Mouse (Mus musculus) midbrain, embryonic 11.5 days (tissue): ENCODE results near the gene Gm21738. TPM values are rescaled to one million over a fixed set of nuclear protein-coding genes. Genes with fewer than 3 reads are reported as not detected.
"Not testable (repeated sequence)": the region's sequence is repeated elsewhere in the genome, so short reads cannot be mapped to it uniquely, and the experiment has no call there.

Experiments used
- ATAC-seq: fragments of 200-750 bp; cut with Nextera tagmentation; 2 replicates; pipeline ENCODE4 v1.8.0; 2017; ENCODE audit warnings: moderate TSS enrichment, moderate library complexity; ENCODE audit not compliant: low FRiP score
- DNase-seq: peaks from one replicate; pipeline ENCODE4 v3.0.0; 2015; ENCODE audit warnings: low spot score; ENCODE audit errors: missing footprints
- H3K27ac ChIP-seq: fragments of 300-500 bp; sonication (generic); 2 replicates; pipeline ENCODE4 v1.5.1; 2014; ENCODE audit warnings: low read depth, low read length
- H3K27me3 ChIP-seq: fragments of 300-500 bp; sonication (generic); 2 replicates; pipeline ENCODE4 v1.6.1; 2014; ENCODE audit warnings: mild to moderate bottlenecking, low read length, moderate library complexity, mixed read lengths; ENCODE audit not compliant: control insufficient read depth, insufficient read depth
- H3K36me3 ChIP-seq: fragments of 300-500 bp; sonication (generic); 2 replicates; pipeline ENCODE4 v1.6.1; 2014; ENCODE audit warnings: mild to moderate bottlenecking, low read length, moderate library complexity, mixed read lengths; ENCODE audit not compliant: control insufficient read depth, insufficient read depth
- H3K4me1 ChIP-seq: fragments of 300-500 bp; sonication (generic); 2 replicates; pipeline ENCODE4 v1.6.1; 2014; ENCODE audit warnings: low read length; ENCODE audit not compliant: control insufficient read depth, insufficient read depth
- H3K4me2 ChIP-seq: fragments of 300-500 bp; sonication (generic); 2 replicates; pipeline ENCODE4 v1.6.1; 2014; ENCODE audit warnings: mild to moderate bottlenecking, moderate library complexity
- H3K4me3 ChIP-seq: fragments of 300-500 bp; sonication (generic); 2 replicates; pipeline ENCODE4 v1.5.1; 2014; ENCODE audit warnings: low read depth, low read length
- H3K9ac ChIP-seq: fragments of 300-500 bp; sonication (generic); 2 replicates; pipeline ENCODE4 v1.6.1; 2014; ENCODE audit warnings: low read length
- H3K9me3 ChIP-seq: fragments of 300-500 bp; sonication (generic); 2 replicates; pipeline ENCODE4 v1.6.1; 2016; ENCODE audit warnings: low read length; ENCODE audit not compliant: control insufficient read depth
- WGBS: fragments of 180-500 bp; shearing (Covaris S2); extraction: QIAGEN DNeasy Blood & Tissue Kit; methylation state at CpG from one replicate; pipeline ENCODE4 v1.1.7; 2014; 5-methylcytosine and 5-hydroxymethylcytosine counted together
- polyA plus RNA-seq: library from polyadenylated mRNA; unstranded; fragments of >200 nt; fragmentation: Nextera tagmentation; extraction: Ambion mirVana; gene quantifications from 2 replicates; pipeline ENCODE4 v1.2.1, GENCODE M21; 2014

Gm21738 gene
- 0.61 and 0.97 TPM in 2 replicates for polyA plus RNA-seq

- WGBS = 78% methylated on average over 7 of the region's 7 CpGs
- H3K4me2 ChIP-seq = not testable (repeated sequence)
Measured at GRCm38 (mm10) chr14:19418830-19419229, at the start of gene Gm21738. TSS of gene Gm21738 (minus strand) at chr14:19418930.

GRCm38 (mm10) chr14:19383741-19384140 lies 35.0 kb downstream of the Gm21738 start:
- H3K36me3 ChIP-seq, H3K4me1 ChIP-seq, ATAC-seq, H3K4me3 ChIP-seq, H3K9me3 ChIP-seq, DNase-seq, H3K27ac ChIP-seq, H3K9ac ChIP-seq, H3K4me2 ChIP-seq, H3K27me3 ChIP-seq: not testable (repeated sequence)
- 83% methylated on average over 7 of the region's 7 CpGs for WGBS

More at GRCm38 (mm10) chr14:19418830-19419229, at the start of gene Gm21738:
- not testable (repeated sequence) for H3K9me3 ChIP-seq, DNase-seq, H3K27ac ChIP-seq, ATAC-seq, H3K4me1 ChIP-seq, H3K36me3 ChIP-seq, H3K4me3 ChIP-seq, H3K27me3 ChIP-seq, H3K9ac ChIP-seq

Other genes starting within 250 kb of the Gm21738 start
- gene Gm2244, start 131.0 kb upstream of the Gm21738 start, polyA plus RNA-seq = 0.15 TPM in 1 of 2 replicates, not detected in the other
- gene Gm2237, start 166.2 kb upstream of the Gm21738 start, polyA plus RNA-seq = 3.4 and 4.5 TPM in 2 replicates
- not detected in 2 replicates for gene Gm5458, start 183.7 kb upstream of the Gm21738 start, polyA plus RNA-seq